Mouse (Mus musculus) intestine, embryonic 14.5 days (tissue): ENCODE measurements around the gene Chdh. TPM values are rescaled to one million over a fixed set of nuclear protein-coding genes. Genes with fewer than 3 reads are reported as not detected.

Source experiments
- ATAC-seq: fragments of 200-750 bp; cut with Nextera tagmentation; replicated peaks from 2 replicates; pipeline ENCODE4 v1.8.0; 2017; ENCODE audit warnings: low read depth, moderate number of reproducible peaks, moderate TSS enrichment, moderate library complexity; ENCODE audit not compliant: low FRiP score, low TSS enrichment
- DNase-seq: peaks from one replicate; pipeline ENCODE4 v3.0.0-alpha.2; 2018; ENCODE audit warnings: low spot score
- H3K27ac ChIP-seq: fragments of 300-500 bp; sonication (generic); 2 replicates; pipeline ENCODE4 v1.5.1; 2014; ENCODE audit warnings: low read depth, mild to moderate bottlenecking, control low read depth
- H3K27me3 ChIP-seq: fragments of 300-500 bp; sonication (generic); replicated peaks from 2 replicates; pipeline ENCODE4 v1.6.1; 2014; ENCODE audit warnings: low read length, control low read depth; ENCODE audit not compliant: control insufficient read depth, insufficient read depth
- H3K36me3 ChIP-seq: fragments of 300-500 bp; sonication (generic); 2 replicates; pipeline ENCODE4 v1.6.1; 2014; ENCODE audit warnings: low read length, control low read depth; ENCODE audit not compliant: control insufficient read depth, insufficient read depth
- H3K4me1 ChIP-seq: fragments of 300-500 bp; sonication (generic); replicated peaks from 2 replicates; pipeline ENCODE4 v1.6.1; 2014; ENCODE audit warnings: low read length, control low read depth, mixed read lengths; ENCODE audit not compliant: control insufficient read depth, insufficient read depth
- H3K4me2 ChIP-seq: fragments of 300-500 bp; sonication (generic); 2 replicates; pipeline ENCODE4 v1.6.1; 2014; ENCODE audit warnings: low read length
- H3K4me3 ChIP-seq: fragments of 300-500 bp; sonication (generic); 2 replicates; pipeline ENCODE4 v1.5.1; 2014; ENCODE audit warnings: low read depth, low read length, control low read depth, mixed read lengths
- H3K9ac ChIP-seq: fragments of 300-500 bp; sonication (generic); 2 replicates; pipeline ENCODE4 v1.6.1; 2014; ENCODE audit warnings: mild to moderate bottlenecking, low read length
- H3K9me3 ChIP-seq: fragments of 300-500 bp; sonication (generic); 2 replicates; pipeline ENCODE4 v1.6.1; 2016; ENCODE audit warnings: low read length, control low read depth; ENCODE audit not compliant: control insufficient read depth
- WGBS: fragments of 180-500 bp; shearing (Covaris S2); extraction: QIAGEN DNeasy Blood & Tissue Kit; methylation state at CpG from one replicate; pipeline ENCODE4 v1.1.7; 2014; 5-methylcytosine and 5-hydroxymethylcytosine counted together
- polyA plus RNA-seq: library from polyadenylated mRNA; unstranded; fragments of >200 nt; fragmentation: Nextera tagmentation; extraction: Ambion mirVana; gene quantifications from 2 replicates; pipeline ENCODE4 v1.2.1, GENCODE M21; 2014

Chdh gene
- polyA plus RNA-seq, 1 experiment from 2014 or later, result 0.55 TPM

DNA sequence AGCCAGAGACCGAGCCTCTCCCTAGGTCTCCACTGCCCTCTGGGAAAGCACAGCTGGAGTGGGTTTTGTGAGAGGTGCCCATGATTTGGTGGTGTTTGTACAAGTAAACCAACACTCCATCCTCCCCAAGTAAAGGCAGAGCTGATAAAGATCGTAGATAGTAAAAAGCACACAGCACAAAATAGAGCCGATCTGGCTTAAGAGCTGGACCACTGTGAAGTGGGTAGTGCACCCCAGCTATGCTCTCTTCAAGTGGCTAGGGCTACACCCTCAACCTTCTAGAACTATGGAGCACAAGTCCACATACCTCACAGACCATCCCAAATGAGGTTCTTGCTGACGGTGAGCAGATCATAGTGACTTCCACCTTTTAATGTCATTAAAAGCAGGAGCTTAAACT is 30.6 kb downstream of the Chdh start:
- Histone ChIP-seq H3K4me1 (no peaks in the 10 kb centered on the region), H3K27me3 (no peaks in the 10 kb centered on the region), H3K4me2 (no peak overlapping the region), H3K36me3 (no peaks in the 10 kb centered on the region; the same call in 1 of the 2 replicates), H3K27ac (no peak overlapping the region), H3K9me3 (no peaks in the 10 kb centered on the region), H3K4me3 (no peak overlapping the region), H3K9ac (no peak overlapping the region)
- no peak for DNase-seq
- 73% methylated on average over 4 of the region's 4 CpGs for WGBS
- no peak for ATAC-seq

DNA sequence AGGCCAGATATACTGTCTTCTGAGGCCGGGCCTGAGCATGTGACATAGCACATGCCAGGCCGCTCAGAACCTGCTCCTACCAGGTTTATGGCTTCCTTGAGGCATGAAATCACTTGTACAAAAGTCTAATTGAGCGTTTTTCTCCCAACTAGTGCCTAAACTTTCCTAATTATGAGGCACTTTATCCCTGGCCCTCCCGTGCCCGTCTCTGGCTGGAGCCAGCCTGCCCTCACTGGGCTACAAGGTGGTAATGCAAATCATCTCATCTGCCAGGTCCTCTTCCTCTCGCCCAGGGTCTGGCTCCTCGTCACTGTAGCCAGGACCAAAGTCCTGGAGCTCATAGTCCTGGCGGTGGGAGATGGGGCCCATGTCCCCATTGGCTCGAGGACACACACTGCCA is 33.0 kb downstream of the Chdh start:
- Histone ChIP-seq H3K4me1 (no peaks in the 10 kb centered on the region; the same call in 1 of the 2 replicates), H3K36me3 (peaks cover 5% of the 10 kb centered on the region; the same call in 1 of the 2 replicates), H3K4me3 (no peak overlapping the region), H3K4me2 (no peak overlapping the region), H3K27me3 (no peaks in the 10 kb centered on the region), H3K9me3 (no peaks in the 10 kb centered on the region), H3K27ac (no peak overlapping the region), H3K9ac (no peak overlapping the region)
- no peak for DNase-seq
- WGBS, result 80% methylated on average over 9 of the region's 9 CpGs
- no peak for ATAC-seq

DNA sequence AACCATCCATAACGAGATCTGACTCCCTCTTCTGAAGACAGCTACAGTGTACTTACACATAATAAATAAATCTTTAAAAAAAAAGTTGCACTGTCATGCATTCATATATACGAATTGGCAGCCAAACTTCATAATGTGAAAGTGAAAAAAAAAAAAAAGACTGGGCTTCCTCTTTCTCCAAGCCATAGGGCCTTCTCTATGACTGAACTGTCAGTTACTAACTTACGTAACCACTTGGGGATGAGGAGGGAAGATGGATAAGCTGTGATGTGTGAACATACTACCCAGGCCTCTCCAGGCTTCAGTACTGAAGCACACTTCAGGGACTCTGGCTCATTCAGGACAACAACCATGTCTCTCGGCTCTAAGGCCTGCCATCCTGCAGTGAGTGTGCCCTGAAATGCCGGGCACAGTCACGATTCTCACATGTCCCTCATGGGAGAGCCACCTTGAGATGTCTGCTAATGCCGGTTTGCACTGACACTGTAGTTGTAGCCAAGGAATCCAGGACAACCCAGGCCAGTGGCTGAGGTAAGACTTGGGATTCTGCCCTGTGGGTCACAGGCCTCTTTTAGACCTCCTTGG is 34.6 kb downstream of the Chdh start:
- Histone ChIP-seq H3K27ac (no peak overlapping the region), H3K36me3 (peaks cover 5% of the 10 kb centered on the region; the same call in 1 of the 2 replicates), H3K4me1 (no peaks in the 10 kb centered on the region; the same call in 1 of the 2 replicates), H3K9ac (no peak overlapping the region), H3K27me3 (no peaks in the 10 kb centered on the region), H3K4me2 (no peak overlapping the region), H3K4me3 (no peak overlapping the region), H3K9me3 (no peaks in the 10 kb centered on the region)
- no peak for DNase-seq
- no peak for ATAC-seq
- WGBS, result 88% methylated on average over 7 of the region's 7 CpGs

DNA sequence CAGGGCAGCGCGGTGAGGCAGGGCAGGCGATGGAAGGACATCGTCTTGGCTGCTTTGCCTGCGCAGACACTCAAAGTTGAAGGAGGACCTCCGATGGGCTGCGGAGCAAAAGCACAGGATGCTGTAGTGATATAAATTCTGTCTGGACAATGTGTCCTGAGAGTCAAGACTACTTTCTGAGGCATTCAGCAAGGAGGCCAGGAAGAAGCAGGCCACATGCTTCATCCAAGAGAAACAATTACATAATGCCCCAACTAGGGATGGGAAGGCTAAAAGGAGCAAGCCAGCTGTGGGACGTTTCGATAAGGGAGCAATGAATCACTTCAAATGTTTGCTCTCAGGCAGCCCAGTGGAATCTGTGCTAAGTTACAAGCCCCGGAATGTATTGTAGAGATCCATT is 36.4 kb downstream of the Chdh start:
- 68% methylated on average over 10 of the region's 10 CpGs for WGBS
- Histone ChIP-seq H3K27ac (no peak overlapping the region), H3K4me1 (no peaks in the 10 kb centered on the region; the same call in 1 of the 2 replicates), H3K4me2 (no peak overlapping the region), H3K4me3 (no peak overlapping the region), H3K27me3 (no peaks in the 10 kb centered on the region), H3K36me3 (peaks cover 5% of the 10 kb centered on the region; the same call in 1 of the 2 replicates), H3K9ac (no peak overlapping the region), H3K9me3 (no peaks in the 10 kb centered on the region)
- ATAC-seq (no peak), DNase-seq (no peak)

DNA sequence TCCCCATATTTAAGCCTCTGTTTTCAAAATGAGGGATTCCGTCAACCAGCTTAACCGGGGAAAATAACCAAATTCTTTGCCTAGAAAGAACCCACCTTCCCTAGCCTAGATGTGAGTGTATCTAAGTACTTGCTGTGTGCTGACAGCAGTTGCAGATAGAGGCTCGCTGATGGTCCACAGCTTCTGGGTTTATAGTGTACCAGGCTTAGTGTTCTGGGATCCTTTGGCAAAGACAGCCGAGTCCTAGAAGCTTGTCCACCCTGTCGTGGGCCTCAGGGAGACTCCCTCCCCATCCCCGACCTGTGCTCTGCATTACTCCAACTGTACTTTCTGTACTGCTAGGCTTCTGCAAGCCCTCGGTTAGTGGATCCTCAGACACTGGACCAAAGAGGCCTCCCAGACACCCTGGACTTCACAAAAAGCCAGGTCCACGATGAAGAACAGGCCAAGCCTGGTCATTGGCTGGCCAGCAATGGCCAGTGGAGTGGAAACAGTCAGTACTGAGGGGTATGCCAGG is 36.9 kb downstream of the Chdh start:
- no peaks in the 10 kb centered on the region; the same call in 1 of the 2 replicates for H3K4me1 ChIP-seq
- H3K4me2 ChIP-seq, result no peak overlapping the region
- 76% methylated on average over 8 of the region's 8 CpGs for WGBS
- peaks cover 5% of the 10 kb centered on the region; the same call in 1 of the 2 replicates for H3K36me3 ChIP-seq
- no peak overlapping the region for H3K9ac ChIP-seq
- no peaks in the 10 kb centered on the region for H3K9me3 ChIP-seq
- H3K27me3 ChIP-seq, result no peaks in the 10 kb centered on the region
- no peak overlapping the region for H3K4me3 ChIP-seq
- DNase-seq (no peak), ATAC-seq (no peak)
- no peak overlapping the region for H3K27ac ChIP-seq

DNA sequence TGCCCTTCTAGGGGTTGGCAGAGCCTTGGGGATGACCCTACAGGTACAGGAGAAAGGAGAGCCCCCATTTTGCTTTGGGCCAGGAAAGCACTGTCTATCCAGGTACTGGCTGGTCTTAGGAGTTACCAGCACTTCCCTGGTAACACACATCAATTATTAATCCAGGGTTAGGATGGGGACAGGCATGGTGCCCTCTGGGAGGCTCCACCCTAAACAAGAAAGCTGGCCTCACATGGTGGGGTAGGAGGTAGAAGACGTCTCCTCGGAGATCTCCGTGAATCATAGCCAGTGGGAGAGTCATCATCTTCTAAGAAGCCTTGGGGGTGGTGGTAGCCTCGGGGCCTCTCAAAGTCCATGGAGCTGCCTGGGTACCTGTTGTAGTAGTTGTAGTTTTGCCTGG is 38.2 kb downstream of the Chdh start:
- no peak overlapping the region for H3K4me3 ChIP-seq
- no peak overlapping the region for H3K9ac ChIP-seq
- H3K27ac ChIP-seq, result no peak overlapping the region
- DNase-seq, result no peak
- no peaks in the 10 kb centered on the region for H3K9me3 ChIP-seq
- ATAC-seq, result no peak
- peaks cover 5% of the 10 kb centered on the region; the same call in 1 of the 2 replicates for H3K36me3 ChIP-seq
- no peaks in the 10 kb centered on the region; the same call in 1 of the 2 replicates for H3K4me1 ChIP-seq
- no peak overlapping the region for H3K4me2 ChIP-seq
- WGBS, result 92% methylated on average over 4 of the region's 4 CpGs
- H3K27me3 ChIP-seq, result no peaks in the 10 kb centered on the region

DNA sequence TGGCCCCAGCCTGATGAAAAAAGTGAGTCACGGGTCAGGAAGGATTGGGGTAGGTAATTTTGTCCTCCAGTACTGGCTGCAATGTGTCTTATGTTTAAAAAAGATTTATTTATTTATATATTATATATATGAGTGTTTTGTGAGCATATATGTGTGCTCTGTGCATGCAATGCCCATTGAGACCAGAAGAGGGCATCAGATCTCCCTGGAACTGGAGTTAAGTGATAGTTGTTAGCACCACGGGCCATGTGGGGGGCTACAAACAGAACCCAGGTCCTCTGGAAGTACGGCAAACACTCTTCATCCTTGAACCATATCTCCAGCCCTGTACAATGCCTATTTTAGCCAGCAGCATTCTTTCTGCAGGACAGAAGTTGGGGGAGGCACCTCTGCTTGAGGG is 39.2 kb downstream of the Chdh start:
- DNase-seq (no peak), ATAC-seq (no peak)
- 87% methylated on average over 3 of the region's 3 CpGs for WGBS
- no peaks in the 10 kb centered on the region for H3K27me3 ChIP-seq
- H3K4me2 ChIP-seq, result no peak overlapping the region
- no peaks in the 10 kb centered on the region; the same call in 1 of the 2 replicates for H3K4me1 ChIP-seq
- H3K36me3 ChIP-seq, result peaks cover 5% of the 10 kb centered on the region; the same call in 1 of the 2 replicates
- no peaks in the 10 kb centered on the region for H3K9me3 ChIP-seq
- no peak overlapping the region for H3K27ac ChIP-seq
- no peak overlapping the region for H3K4me3 ChIP-seq
- H3K9ac ChIP-seq, result no peak overlapping the region

DNA sequence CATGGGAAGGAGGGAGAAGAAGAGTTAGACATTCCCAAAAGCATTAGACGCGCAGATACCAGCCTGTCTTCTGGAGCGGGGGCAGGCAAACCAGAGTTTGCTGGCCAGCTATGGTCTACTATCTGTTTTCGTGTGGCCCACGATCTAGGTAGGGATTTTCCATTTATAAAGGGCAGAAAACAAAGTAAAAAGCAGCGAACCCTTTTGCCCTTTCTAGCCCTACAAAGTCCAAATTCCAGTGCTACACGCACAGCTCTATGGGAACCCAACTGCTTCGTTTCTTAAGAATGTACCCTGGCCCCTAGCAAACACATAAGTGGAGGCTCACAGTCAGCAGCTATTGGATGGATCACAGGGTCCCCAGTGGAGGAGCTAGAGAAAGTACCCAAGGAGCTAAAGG is 41.5 kb downstream of the Chdh start:
- no peak overlapping the region for H3K27ac ChIP-seq
- no peaks in the 10 kb centered on the region for H3K9me3 ChIP-seq
- no peak for DNase-seq
- ATAC-seq, result no peak
- WGBS, result 89% methylated on average over 8 of the region's 8 CpGs
- no peaks in the 10 kb centered on the region for H3K27me3 ChIP-seq
- H3K4me3 ChIP-seq, result no peak overlapping the region
- H3K9ac ChIP-seq, result no peak overlapping the region
- no peak overlapping the region for H3K4me2 ChIP-seq
- no peaks in the 10 kb centered on the region; the same call in 1 of the 2 replicates for H3K4me1 ChIP-seq
- H3K36me3 ChIP-seq, result no peaks in the 10 kb centered on the region

DNA sequence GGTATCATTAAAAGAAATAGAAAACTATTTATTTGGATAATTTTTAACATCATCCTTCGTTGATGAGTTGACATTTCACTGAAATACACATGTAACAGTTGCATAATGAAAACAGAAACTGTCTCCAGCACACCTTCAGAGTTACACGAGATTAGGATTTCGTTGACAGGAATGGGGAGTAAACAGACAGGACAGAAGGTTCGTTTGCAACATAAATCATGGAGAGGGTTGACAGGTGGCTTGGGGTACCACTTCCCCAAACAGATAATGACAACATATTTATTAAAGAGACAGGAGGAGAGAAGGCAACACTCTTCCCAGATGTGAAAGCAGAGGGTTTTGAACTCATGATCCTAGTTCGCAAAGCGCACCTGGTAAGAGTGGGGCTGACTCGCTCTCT is 46.1 kb downstream of the Chdh start:
- WGBS, result 61% methylated on average over 7 of the region's 7 CpGs
- Histone ChIP-seq H3K27ac (no peak overlapping the region), H3K9me3 (no peaks in the 10 kb centered on the region), H3K4me3 (no peak overlapping the region), H3K9ac (no peak overlapping the region), H3K4me2 (no peak overlapping the region), H3K27me3 (no peaks in the 10 kb centered on the region), H3K4me1 (0 out of 2 replicates have a peak, but pooled peaks cover 5% of the 10 kb centered on the region), H3K36me3 (no peaks in the 10 kb centered on the region)
- no peak for DNase-seq
- no peak for ATAC-seq
